Mouse (Mus musculus): ENCODE results near the gene Qrfp.

DNA sequence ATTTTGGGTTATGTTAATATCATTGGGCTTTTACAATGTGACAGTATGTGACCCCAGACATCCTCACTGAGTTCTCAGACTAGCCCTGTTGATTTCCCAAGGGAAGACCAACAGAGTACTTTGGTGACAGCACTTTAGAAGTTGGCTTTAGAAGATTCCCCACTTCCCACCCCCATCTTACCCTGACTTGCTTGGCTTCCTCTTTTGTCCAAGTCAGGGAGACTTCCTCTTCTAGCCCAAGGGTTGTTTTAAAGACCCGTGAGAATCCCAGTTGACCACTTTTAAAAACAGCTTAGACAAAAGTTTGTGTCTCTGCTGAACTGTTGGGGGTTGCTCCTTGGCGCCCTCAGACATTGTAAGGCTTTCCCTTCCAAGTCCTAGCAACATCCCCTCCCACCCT is 47.1 kb downstream of the Qrfp start:
- TF ChIP-seq CTCF (IDR thresholded peaks at IDR 0.05) (no peak), EP300 (IDR thresholded peaks at IDR 0.05) (no peak)

Data from lung, postnatal 0 days (tissue).